Mouse (Mus musculus): ENCODE measurements at regions not wholly inside any gene's neighbourhood (a gene's known extent, or its start where the extent isn't known, plus 50 kb on each side); places are given as distances from the start of the nearest gene placed in this dataset.

DNA sequence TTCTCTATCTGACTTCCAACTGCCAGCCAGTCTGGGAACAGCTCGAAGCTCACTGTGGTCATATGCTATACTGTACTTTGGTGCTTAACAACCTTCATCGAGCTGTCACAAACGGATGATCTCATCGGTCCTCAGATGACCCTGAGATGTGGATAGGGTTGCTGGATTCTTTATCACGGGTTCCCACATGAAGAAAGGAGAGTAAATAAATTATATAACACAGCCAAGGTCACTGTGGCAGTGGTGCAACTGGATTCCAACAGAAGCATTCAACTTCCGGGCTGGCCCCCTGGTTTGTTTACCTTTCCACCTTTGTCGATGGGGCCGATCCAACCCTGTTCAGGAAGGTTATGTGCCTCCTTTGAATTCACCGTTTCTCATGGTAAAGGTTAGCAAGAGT is 93.1 kb downstream of the 1700020N01Rik start:
- TF ChIP-seq ELF1 (IDR thresholded peaks at IDR 0.05; ENCODE audit: low read depth, low read length) (0 out of 2 replicates have a peak, but pooled peaks have one; percentile 17), POLR2A (IDR thresholded peaks at IDR 0.05; ENCODE audit: low read depth, low read length) (no peak)

Measured in CH12.LX (cell line).